Mouse (Mus musculus): ENCODE results near the gene Scn4a.

The Scn4a gene

GRCm38 (mm10) chr11:106314333-106314812, 38.7 kb downstream of the Scn4a start, which contains the start of gene Cd79b:
Gene Cd79b (minus strand): TSS chr11:106314762.
- no peak for DNase-seq (ENCODE audit: low spot score)

GRCm38 (mm10) chr11:106313533-106313932, 39.6 kb downstream of the Scn4a start:
- peak; percentile 32 for DNase-seq (ENCODE audit: low spot score)

GRCm38 (mm10) chr11:106310123-106310522, 43.0 kb downstream of the Scn4a start:
- DNase-seq (ENCODE audit: low spot score) = no peak

- no peak for DNase-seq (ENCODE audit: low spot score)
These were observed 44.9 kb downstream of the Scn4a start for GRCm38 (mm10) chr11:106308162-106308561.

- DNase-seq (ENCODE audit: low spot score) = no peak
These were observed 45.7 kb downstream of the Scn4a start for GRCm38 (mm10) chr11:106307432-106307831.

- no peak for DNase-seq (ENCODE audit: low spot score)
These were observed 46.3 kb downstream of the Scn4a start for GRCm38 (mm10) chr11:106306758-106307157.

- DNase-seq (ENCODE audit: low spot score) = no peak
These were observed 47.1 kb downstream of the Scn4a start for GRCm38 (mm10) chr11:106306065-106306385.

- no peak for DNase-seq (ENCODE audit: low spot score)
These were observed 47.6 kb downstream of the Scn4a start for GRCm38 (mm10) chr11:106305348-106306064.

- DNase-seq (ENCODE audit: low spot score) = peak; percentile 58
These were observed 50.5 kb downstream of the Scn4a start for GRCm38 (mm10) chr11:106302634-106303033.

- no peak for DNase-seq (ENCODE audit: low spot score)
These were observed 51.3 kb downstream of the Scn4a start, which contains the start of gene Gh for GRCm38 (mm10) chr11:106301765-106302164. Gene Gh (minus strand): TSS chr11:106301865.

- DNase-seq (ENCODE audit: low spot score) = no peak
These were observed 61.2 kb downstream of the Scn4a start for GRCm38 (mm10) chr11:106291861-106292260.

GRCm38 (mm10) chr11:106290376-106290775, 62.7 kb downstream of the Scn4a start:
- no peak for DNase-seq (ENCODE audit: low spot score)

GRCm38 (mm10) chr11:106289369-106289768, 63.7 kb downstream of the Scn4a start:
- peak; percentile 55 for DNase-seq (ENCODE audit: low spot score)

GRCm38 (mm10) chr11:106286987-106287386, 66.1 kb downstream of the Scn4a start:
- no peak for DNase-seq (ENCODE audit: low spot score)

- DNase-seq (ENCODE audit: low spot score) = no peak
These were observed 66.9 kb downstream of the Scn4a start for GRCm38 (mm10) chr11:106286206-106286605.

GRCm38 (mm10) chr11:106284126-106284525, 69.0 kb downstream of the Scn4a start:
- DNase-seq (ENCODE audit: low spot score) = no peak

GRCm38 (mm10) chr11:106283371-106283770, 69.7 kb downstream of the Scn4a start:
- DNase-seq (ENCODE audit: low spot score) = no peak

GRCm38 (mm10) chr11:106282452-106282851, 70.6 kb downstream of the Scn4a start:
- no peak for DNase-seq (ENCODE audit: low spot score)

- DNase-seq (ENCODE audit: low spot score) = peak; percentile 94
These were observed 76.6 kb downstream of the Scn4a start, which contains the start of gene Tcam1 for GRCm38 (mm10) chr11:106276454-106276853. Gene Tcam1 (plus strand): TSS chr11:106276672.

GRCm38 (mm10) chr11:106274971-106275411, 78.1 kb downstream of the Scn4a start:
- DNase-seq (ENCODE audit: low spot score) = peak; percentile 75

GRCm38 (mm10) chr11:106274374-106274773, 78.7 kb downstream of the Scn4a start:
- no peak for DNase-seq (ENCODE audit: low spot score)

- DNase-seq (ENCODE audit: low spot score) = no peak
These were observed 79.3 kb downstream of the Scn4a start for GRCm38 (mm10) chr11:106273811-106274210.

GRCm38 (mm10) chr11:106273311-106273684, 79.8 kb downstream of the Scn4a start:
- DNase-seq (ENCODE audit: low spot score) = no peak
